Mouse (Mus musculus) heart, embryonic 11.5 days (tissue): ENCODE results near the gene Strc. TPM values are rescaled to one million over a fixed set of nuclear protein-coding genes. Genes with fewer than 3 reads are reported as not detected.

Experiments used
- ATAC-seq: fragments of 200-750 bp; cut with Nextera tagmentation; replicated peaks from 2 replicates; pipeline ENCODE4 v1.8.0; 2017; ENCODE audit warnings: moderate library complexity; ENCODE audit not compliant: insufficient number of reproducible peaks, low FRiP score, low TSS enrichment
- H3K27ac ChIP-seq: fragments of 300-500 bp; sonication (generic); 2 replicates; pipeline ENCODE4 v1.5.1; 2014; ENCODE audit warnings: mild to moderate bottlenecking, low read depth, low read length
- H3K27me3 ChIP-seq: fragments of 300-500 bp; sonication (generic); 2 replicates; pipeline ENCODE4 v1.6.1; 2014; ENCODE audit warnings: mild to moderate bottlenecking, low read length, mixed read lengths; ENCODE audit not compliant: control insufficient read depth, insufficient read depth
- H3K36me3 ChIP-seq: fragments of 300-500 bp; sonication (generic); 2 replicates; pipeline ENCODE4 v1.6.1; 2014; ENCODE audit warnings: mild to moderate bottlenecking, low read length, moderate library complexity, mixed read lengths; ENCODE audit not compliant: control insufficient read depth, insufficient read depth
- H3K4me1 ChIP-seq: fragments of 300-500 bp; sonication (generic); 2 replicates; pipeline ENCODE4 v1.6.1; 2014; ENCODE audit warnings: low read length; ENCODE audit not compliant: control insufficient read depth, insufficient read depth
- H3K4me2 ChIP-seq: fragments of 300-500 bp; sonication (generic); 2 replicates; pipeline ENCODE4 v1.6.1; 2014; ENCODE audit warnings: mild to moderate bottlenecking, moderate library complexity
- H3K4me3 ChIP-seq: fragments of 300-500 bp; sonication (generic); 2 replicates; pipeline ENCODE4 v1.5.1; 2014; ENCODE audit warnings: low read depth, low read length
- H3K9ac ChIP-seq: fragments of 300-500 bp; sonication (generic); 2 replicates; pipeline ENCODE4 v1.6.1; 2014; ENCODE audit warnings: mild to moderate bottlenecking, low read depth, low read length, moderate library complexity
- H3K9me3 ChIP-seq: fragments of 300-500 bp; sonication (generic); replicated peaks from 2 replicates; pipeline ENCODE4 v1.6.1; 2016; ENCODE audit warnings: low read length; ENCODE audit not compliant: control insufficient read depth
- WGBS: fragments of 180-500 bp; shearing (Covaris S2); extraction: QIAGEN DNeasy Blood & Tissue Kit; methylation state at CpG from one replicate; pipeline ENCODE4 v1.1.7; 2014; ENCODE audit not compliant: insufficient replicate concordance; 5-methylcytosine and 5-hydroxymethylcytosine counted together
- polyA plus RNA-seq: library from polyadenylated mRNA; unstranded; fragments of >200 nt; fragmentation: Nextera tagmentation; extraction: Ambion mirVana; gene quantifications from 2 replicates; pipeline ENCODE4 v1.2.1, GENCODE M21; 2014

The Strc gene
- polyA plus RNA-seq, 1 experiment from 2014 or later: 0.03 TPM

DNA sequence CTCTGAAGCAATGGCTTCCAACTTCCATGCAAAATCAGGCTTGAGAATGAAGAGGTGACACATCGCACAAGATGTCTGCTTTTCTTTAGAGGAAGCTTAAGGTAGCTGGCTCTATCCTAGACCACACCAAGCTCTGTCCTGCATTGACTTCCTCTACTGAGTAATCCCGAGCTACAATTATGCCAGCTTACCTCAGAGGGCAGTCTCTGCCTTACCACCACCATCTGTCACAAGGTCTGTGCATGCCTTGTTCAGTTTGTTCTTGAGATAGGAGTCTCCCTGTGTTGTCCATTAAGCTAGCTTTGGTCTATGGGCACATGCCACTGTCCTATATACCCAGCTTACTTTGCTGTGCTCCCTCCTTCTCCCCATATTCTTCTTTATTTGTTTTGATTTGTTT lies 57.5 kb downstream of the Strc start:
- no peaks in the 10 kb centered on the region for H3K9me3 ChIP-seq
- 85% methylated on average over 2 of the region's 2 CpGs for WGBS
- H3K27me3 ChIP-seq: no peaks in the 10 kb centered on the region
- no peak overlapping the region for H3K27ac ChIP-seq
- no peak overlapping the region for H3K4me3 ChIP-seq
- no peaks in the 10 kb centered on the region for H3K4me1 ChIP-seq
- ATAC-seq: no peak
- no peak overlapping the region for H3K9ac ChIP-seq
- no peaks in the 10 kb centered on the region for H3K36me3 ChIP-seq
- H3K4me2 ChIP-seq: no peak overlapping the region

DNA sequence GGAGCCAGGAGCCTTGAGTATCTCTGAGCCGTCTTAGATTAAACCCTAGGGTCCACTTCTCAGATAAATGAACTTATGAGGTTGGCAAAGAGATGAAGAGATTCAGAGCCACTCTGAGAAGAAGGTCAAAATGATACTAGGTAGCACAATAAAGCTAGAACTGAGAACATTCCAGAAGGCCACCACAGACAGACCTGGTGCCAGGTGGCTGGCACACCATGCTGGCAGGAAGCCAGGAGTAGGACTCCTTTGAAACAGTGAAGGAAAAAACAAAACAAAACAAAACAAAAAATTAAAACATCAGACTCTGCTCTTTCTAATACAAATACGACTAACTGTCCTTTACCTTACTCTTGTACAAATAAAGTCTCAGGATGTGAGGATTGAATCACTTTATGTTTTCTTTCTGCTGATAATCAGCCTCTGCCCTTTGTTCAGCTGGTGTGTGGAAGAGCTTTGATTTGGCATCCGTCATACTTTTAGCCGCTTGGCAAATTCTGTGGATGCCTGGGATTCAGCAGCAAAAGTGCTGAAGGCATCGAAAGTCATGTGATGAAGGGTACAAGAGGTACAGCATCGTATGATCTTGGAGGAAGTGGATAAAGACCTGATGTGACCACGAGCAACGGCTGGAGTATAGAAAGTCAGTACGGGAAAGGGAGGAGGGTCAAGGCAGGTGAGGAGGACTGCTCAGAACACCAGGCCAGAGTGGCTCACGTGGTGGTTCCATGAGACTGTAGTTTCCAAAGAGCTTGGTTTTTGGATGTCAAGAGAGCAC lies 63.1 kb downstream of the Strc start:
- WGBS: 73% methylated on average over 10 of the region's 10 CpGs
- Histone ChIP-seq H3K27ac (no peak overlapping the region), H3K27me3 (no peaks in the 10 kb centered on the region), H3K36me3 (no peaks in the 10 kb centered on the region), H3K4me1 (no peaks in the 10 kb centered on the region), H3K4me2 (no peak overlapping the region), H3K4me3 (no peak overlapping the region), H3K9ac (no peak overlapping the region), H3K9me3 (no peaks in the 10 kb centered on the region)
- no peak for ATAC-seq

DNA sequence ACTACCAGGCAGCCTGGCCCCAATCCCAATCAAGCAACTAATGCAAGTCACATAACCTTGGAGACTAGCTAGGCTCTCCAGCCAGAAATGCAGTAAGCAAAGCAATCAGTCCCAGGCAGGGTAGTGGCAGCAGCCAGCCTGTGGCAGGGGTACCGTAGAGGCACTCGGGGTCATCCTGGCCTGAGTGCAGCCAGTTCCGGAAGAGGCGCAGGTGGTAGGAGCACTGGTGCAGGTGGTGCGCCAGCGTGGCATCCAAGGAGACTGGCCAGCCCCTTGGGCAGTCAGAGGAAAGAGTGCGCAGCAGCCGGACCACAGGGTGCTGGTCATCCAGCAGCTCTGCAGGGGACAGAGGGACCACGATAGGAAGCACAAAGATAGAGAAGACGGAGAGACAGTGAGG lies 63.9 kb downstream of the Strc start:
- no peaks in the 10 kb centered on the region for H3K9me3 ChIP-seq
- H3K4me2 ChIP-seq: no peak overlapping the region
- no peak for ATAC-seq
- H3K36me3 ChIP-seq: no peaks in the 10 kb centered on the region
- H3K9ac ChIP-seq: no peak overlapping the region
- no peaks in the 10 kb centered on the region for H3K4me1 ChIP-seq
- H3K27ac ChIP-seq: no peak overlapping the region
- 87% methylated on average over 10 of the region's 10 CpGs for WGBS
- H3K4me3 ChIP-seq: no peak overlapping the region
- no peaks in the 10 kb centered on the region for H3K27me3 ChIP-seq

DNA sequence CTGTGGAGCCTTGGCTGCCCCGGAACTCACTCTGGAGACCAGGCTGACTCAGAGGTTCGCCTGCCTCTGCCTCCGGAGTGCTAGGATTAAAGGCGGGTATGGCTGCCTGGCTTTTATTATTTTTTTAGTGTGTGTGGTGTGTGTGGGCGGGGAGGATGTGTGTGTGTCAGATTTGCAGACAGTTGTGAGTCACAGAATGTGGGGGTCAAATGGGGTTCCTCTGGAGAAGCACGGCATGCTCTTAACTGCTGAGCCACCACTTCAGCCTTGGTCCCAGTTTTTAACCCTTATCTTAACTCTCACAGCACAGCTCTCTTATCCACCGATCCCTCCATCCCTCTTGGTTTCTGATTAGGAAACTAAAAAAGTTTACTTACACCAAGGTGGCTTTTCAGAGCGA lies 70.7 kb downstream of the Strc start:
- no peak overlapping the region for H3K9ac ChIP-seq
- 53% methylated on average over 8 of the region's 8 CpGs for WGBS

More for the DNA sequence above, 70.7 kb downstream of the Strc start:
- Histone ChIP-seq H3K4me3 (no peak overlapping the region), H3K4me2 (no peak overlapping the region), H3K4me1 (no peaks in the 10 kb centered on the region), H3K36me3 (no peaks in the 10 kb centered on the region), H3K9me3 (no peaks in the 10 kb centered on the region), H3K27ac (no peak overlapping the region), H3K27me3 (no peaks in the 10 kb centered on the region)
- no peak for ATAC-seq

Other genes starting within 250 kb of the Strc start
- 14.3 and 14.6 TPM in 2 replicates for gene Adal, start 246.7 kb downstream of the Strc start, polyA plus RNA-seq
- 14.0 and 17.6 TPM in 2 replicates for gene Lcmt2, start 246.5 kb downstream of the Strc start, polyA plus RNA-seq
- 41.0 and 44.9 TPM in 2 replicates for gene Tubgcp4, start 216.5 kb downstream of the Strc start, polyA plus RNA-seq
- gene Zscan29, start 216.0 kb downstream of the Strc start, polyA plus RNA-seq: 6.3 and 8.2 TPM in 2 replicates
- 60.1 and 63.5 TPM in 2 replicates for gene Trp53bp1, start 115.8 kb downstream of the Strc start, polyA plus RNA-seq
- gene Map1a, start 97.6 kb downstream of the Strc start, polyA plus RNA-seq: 4.0 and 6.6 TPM in 2 replicates
- 10.8 and 11.5 TPM in 2 replicates for gene Ppip5k1, start 31.8 kb downstream of the Strc start, polyA plus RNA-seq
- gene Ckmt1, start 29.5 kb downstream of the Strc start, polyA plus RNA-seq: 1.3 and 2.5 TPM in 2 replicates
- gene Pdia3, start 26.6 kb upstream of the Strc start, polyA plus RNA-seq: 489 and 639 TPM in 2 replicates
- gene Catsper2, start 26.6 kb upstream of the Strc start, polyA plus RNA-seq: 2.7 and 3.4 TPM in 2 replicates
- gene Ell3, start 57.1 kb upstream of the Strc start, polyA plus RNA-seq: 1.6 and 2.4 TPM in 2 replicates
- 603 and 608 TPM in 2 replicates for gene Serf2, start 62.0 kb upstream of the Strc start, polyA plus RNA-seq
- gene Hypk, start 66.1 kb upstream of the Strc start, polyA plus RNA-seq: 118 and 124 TPM in 2 replicates
- gene Serinc4, start 69.6 kb upstream of the Strc start, polyA plus RNA-seq: 0.07 TPM in 1 of 2 replicates, not detected in the other
- 45.0 and 48.8 TPM in 2 replicates for gene Mfap1b, start 86.9 kb upstream of the Strc start, polyA plus RNA-seq
- 19.2 and 20.6 TPM in 2 replicates for gene Mfap1a, start 119.5 kb upstream of the Strc start, polyA plus RNA-seq
- 7.1 and 10.0 TPM in 2 replicates for gene Wdr76, start 119.6 kb upstream of the Strc start, polyA plus RNA-seq